Mouse (Mus musculus): ENCODE results near the gene Gli1. TPM values are rescaled to one million over a fixed set of nuclear protein-coding genes. Genes with fewer than 3 reads are reported as not detected.
"Not testable (repeated sequence)": the region's sequence is repeated elsewhere in the genome, so short reads cannot be mapped to it uniquely, and the experiment has no call there.

Gene Gli1
- polyA plus RNA-seq, 1 experiment from 2014 or later, result 16.5 TPM

- peaks cover 10% of the 10 kb centered on the region for H3K4me1 ChIP-seq
- not testable (repeated sequence) for H3K9me3 ChIP-seq; H3K4me2 ChIP-seq (replicated peaks); H3K27ac ChIP-seq; H3K27me3 ChIP-seq; H3K9ac ChIP-seq; ATAC-seq (ENCODE audit: low FRiP score, low read depth); H3K4me3 ChIP-seq; H3K36me3 ChIP-seq
- 86% methylated on average over 5 of the region's 5 CpGs for WGBS
Observed at GRCm38 (mm10) chr10:127313516-127313915, 28.3 kb downstream of the Gli1 start.

GRCm38 (mm10) chr10:127312858-127313257 is 28.9 kb downstream of the Gli1 start:
- WGBS, result 82% methylated on average over 4 of the region's 4 CpGs
- H3K9ac ChIP-seq, result no peak overlapping the region

GRCm38 (mm10) chr10:127312356-127312676 is 29.5 kb downstream of the Gli1 start:
- Histone ChIP-seq H3K27ac (peak overlapping the region; percentile 33; the same call in 1 of the 2 replicates), H3K9me3 (no peaks in the 10 kb centered on the region)
- 3% methylated on average over 4 of the region's 4 CpGs for WGBS

More at GRCm38 (mm10) chr10:127312858-127313257, 28.9 kb downstream of the Gli1 start:
- Histone ChIP-seq H3K4me2 (replicated peaks) (no peak overlapping the region), H3K36me3 (peaks cover 15% of the 10 kb centered on the region), H3K27ac (no peak overlapping the region), H3K4me3 (no peak overlapping the region), H3K9me3 (no peaks in the 10 kb centered on the region), H3K4me1 (peaks cover 10% of the 10 kb centered on the region), H3K27me3 (no peaks in the 10 kb centered on the region)
- ATAC-seq (ENCODE audit: low FRiP score, low read depth), result no peak

GRCm38 (mm10) chr10:127311476-127312355 is 30.1 kb downstream of the Gli1 start, which contains the start of gene Mars:
Gene Mars, minus strand, starts transcription at chr10:127311786.
- no peaks in the 10 kb centered on the region for H3K9me3 ChIP-seq
- no peaks in the 10 kb centered on the region for H3K27me3 ChIP-seq
- peak within 1 kb of the TSS; percentile 79 for H3K9ac ChIP-seq
- H3K4me3 ChIP-seq, result peak within 1 kb of the TSS; percentile 74
- H3K36me3 ChIP-seq, result peaks cover 26% of the 10 kb centered on the region
- peaks cover 10% of the 10 kb centered on the region for H3K4me1 ChIP-seq
- H3K4me2 ChIP-seq (replicated peaks), result peak within 1 kb of the TSS; percentile 83
- peak within 1 kb of the TSS; percentile 53 for H3K27ac ChIP-seq
- ATAC-seq (ENCODE audit: low FRiP score, low read depth), result peak; percentile 98
- WGBS, result under 1% methylated on average over 65 of the region's 65 CpGs

More at GRCm38 (mm10) chr10:127312356-127312676, 29.5 kb downstream of the Gli1 start:
- ATAC-seq (ENCODE audit: low FRiP score, low read depth), result peak; percentile 38; the same call in 1 of the 2 replicates
- peaks cover 20% of the 10 kb centered on the region for H3K36me3 ChIP-seq
- H3K4me3 ChIP-seq, result peak overlapping the region; percentile 74
- no peaks in the 10 kb centered on the region for H3K27me3 ChIP-seq
- peak overlapping the region; percentile 83 for H3K4me2 ChIP-seq (replicated peaks)
- peak overlapping the region; percentile 79; the same call in 1 of the 2 replicates for H3K9ac ChIP-seq
- peaks cover 10% of the 10 kb centered on the region for H3K4me1 ChIP-seq

- H3K4me2 ChIP-seq (replicated peaks), result peak overlapping the region; percentile 83
- peak; percentile 45 for ATAC-seq (ENCODE audit: low FRiP score, low read depth)
- H3K9me3 ChIP-seq, result no peaks in the 10 kb centered on the region
- peak overlapping the region; percentile 74 for H3K4me3 ChIP-seq
- H3K4me1 ChIP-seq, result peaks cover 10% of the 10 kb centered on the region
- H3K9ac ChIP-seq, result peak overlapping the region; percentile 79
- no peaks in the 10 kb centered on the region for H3K27me3 ChIP-seq
- WGBS, result 33% methylated on average over 23 of the region's 23 CpGs
- peak overlapping the region; percentile 53 for H3K27ac ChIP-seq
- H3K36me3 ChIP-seq, result peaks cover 36% of the 10 kb centered on the region
Observed at GRCm38 (mm10) chr10:127310523-127311475, 31.0 kb downstream of the Gli1 start.

GRCm38 (mm10) chr10:127309167-127309566 is 32.6 kb downstream of the Gli1 start:
- H3K4me3 ChIP-seq, result not testable (repeated sequence)

GRCm38 (mm10) chr10:127303136-127303535 is 38.6 kb downstream of the Gli1 start:
- no peak overlapping the region for H3K4me3 ChIP-seq
- H3K4me1 ChIP-seq, result no peaks in the 10 kb centered on the region
- H3K9me3 ChIP-seq, result no peaks in the 10 kb centered on the region
- no peaks in the 10 kb centered on the region for H3K27me3 ChIP-seq
- no peak overlapping the region for H3K4me2 ChIP-seq (replicated peaks)
- 93% methylated on average over 11 of the region's 11 CpGs for WGBS
- H3K36me3 ChIP-seq, result peaks cover 94% of the 10 kb centered on the region
- H3K27ac ChIP-seq, result no peak overlapping the region
- no peak for ATAC-seq (ENCODE audit: low FRiP score, low read depth)
- H3K9ac ChIP-seq, result no peak overlapping the region

More at GRCm38 (mm10) chr10:127309167-127309566, 32.6 kb downstream of the Gli1 start:
- H3K27me3 ChIP-seq; H3K9me3 ChIP-seq; H3K9ac ChIP-seq; H3K4me2 ChIP-seq (replicated peaks); ATAC-seq (ENCODE audit: low FRiP score, low read depth); H3K27ac ChIP-seq: not testable (repeated sequence)
- Histone ChIP-seq H3K36me3 (peaks cover 52% of the 10 kb centered on the region), H3K4me1 (peaks cover 10% of the 10 kb centered on the region)
- 90% methylated on average over 3 of the region's 3 CpGs for WGBS

GRCm38 (mm10) chr10:127300361-127300760 is 41.4 kb downstream of the Gli1 start:
- no peak overlapping the region for H3K27ac ChIP-seq

GRCm38 (mm10) chr10:127297015-127297871 is 44.5 kb downstream of the Gli1 start:
- ATAC-seq (ENCODE audit: low FRiP score, low read depth), result no peak
- H3K9ac ChIP-seq, result no peak overlapping the region
- H3K4me3 ChIP-seq, result no peak overlapping the region
- H3K4me1 ChIP-seq, result peaks cover 7% of the 10 kb centered on the region
- no peaks in the 10 kb centered on the region for H3K9me3 ChIP-seq
- H3K27ac ChIP-seq, result no peak overlapping the region
- no peak overlapping the region for H3K4me2 ChIP-seq (replicated peaks)
- H3K36me3 ChIP-seq, result peaks cover 87% of the 10 kb centered on the region
- 90% methylated on average over 16 of the region's 16 CpGs for WGBS
- no peaks in the 10 kb centered on the region for H3K27me3 ChIP-seq

More at GRCm38 (mm10) chr10:127300361-127300760, 41.4 kb downstream of the Gli1 start:
- Histone ChIP-seq H3K36me3 (peaks cover 93% of the 10 kb centered on the region), H3K9me3 (no peaks in the 10 kb centered on the region), H3K27me3 (no peaks in the 10 kb centered on the region), H3K4me3 (no peak overlapping the region), H3K4me2 (replicated peaks) (no peak overlapping the region), H3K9ac (no peak overlapping the region), H3K4me1 (no peaks in the 10 kb centered on the region)
- ATAC-seq (ENCODE audit: low FRiP score, low read depth), result no peak
- WGBS, result 90% methylated on average over 6 of the region's 6 CpGs

GRCm38 (mm10) chr10:127295986-127296794 is 45.6 kb downstream of the Gli1 start:
- no peak overlapping the region for H3K9ac ChIP-seq
- 91% methylated on average over 24 of the region's 24 CpGs for WGBS
- H3K27me3 ChIP-seq, result no peaks in the 10 kb centered on the region
- peaks cover 77% of the 10 kb centered on the region for H3K36me3 ChIP-seq
- H3K4me1 ChIP-seq, result peaks cover 18% of the 10 kb centered on the region
- no peak for ATAC-seq (ENCODE audit: low FRiP score, low read depth)
- no peak overlapping the region for H3K4me2 ChIP-seq (replicated peaks)
- H3K4me3 ChIP-seq, result no peak overlapping the region
- no peak overlapping the region for H3K27ac ChIP-seq
- no peaks in the 10 kb centered on the region for H3K9me3 ChIP-seq

Data from limb, embryonic 13.5 days (tissue).